Mouse (Mus musculus) testis, adult 2 months (tissue): ENCODE measurements around the gene Ppp1r16b. TPM values are rescaled to one million over a fixed set of nuclear protein-coding genes. Genes with fewer than 3 reads are reported as not detected.

ENCODE experiments used
- H3K27ac ChIP-seq: fragments of 200-500 bp; 2 replicates; pipeline ENCODE4 v1.5.1; 2012; ENCODE audit warnings: low read depth, low read length; ENCODE audit not compliant: control insufficient read depth, insufficient read depth
- H3K27me3 ChIP-seq: fragments of 200-500 bp; 2 replicates; pipeline ENCODE4 v1.6.1; 2012; ENCODE audit warnings: mild to moderate bottlenecking, low read length, moderate library complexity; ENCODE audit not compliant: control insufficient read depth, insufficient read depth
- H3K36me3 ChIP-seq: fragments of 200-500 bp; 2 replicates; pipeline ENCODE4 v1.6.1; 2012; ENCODE audit warnings: mild to moderate bottlenecking, low read length; ENCODE audit not compliant: control insufficient read depth, insufficient read depth
- H3K4me1 ChIP-seq: fragments of 200-500 bp; 2 replicates; pipeline ENCODE4 v1.6.1; 2012; ENCODE audit warnings: low read length; ENCODE audit not compliant: control insufficient read depth, insufficient read depth
- H3K4me3 ChIP-seq: fragments of 200-500 bp; 2 replicates; pipeline ENCODE4 v1.5.1; 2012; ENCODE audit warnings: low read depth, mild to moderate bottlenecking, low read length, moderate library complexity, mixed read lengths; ENCODE audit not compliant: control insufficient read depth
- CTCF ChIP-seq: fragments of 200-500 bp; IDR thresholded peaks from 2 replicates; pipeline ENCODE4 v1.5.1; 2012; ENCODE audit warnings: low read depth, mild to moderate bottlenecking, inconsistent platforms, low read length, moderate library complexity; ENCODE audit not compliant: control insufficient read depth, insufficient read depth, insufficient replicate concordance
- POLR2A ChIP-seq: fragments of 200-500 bp; IDR thresholded peaks from 2 replicates; pipeline ENCODE4 v1.6.1; 2012; ENCODE audit warnings: low read depth, mild to moderate bottlenecking, inconsistent platforms, low read length, moderate library complexity; ENCODE audit not compliant: control insufficient read depth
- polyA plus RNA-seq: library from polyadenylated mRNA; depleted of rRNA; stranded (reverse); fragments of >200 nt; gene quantifications from 2 replicates; pipeline ENCODE4 v1.2.3, GENCODE M21; 2012

The Ppp1r16b gene
- polyA plus RNA-seq, 1 experiment: 2.0 TPM

DNA sequence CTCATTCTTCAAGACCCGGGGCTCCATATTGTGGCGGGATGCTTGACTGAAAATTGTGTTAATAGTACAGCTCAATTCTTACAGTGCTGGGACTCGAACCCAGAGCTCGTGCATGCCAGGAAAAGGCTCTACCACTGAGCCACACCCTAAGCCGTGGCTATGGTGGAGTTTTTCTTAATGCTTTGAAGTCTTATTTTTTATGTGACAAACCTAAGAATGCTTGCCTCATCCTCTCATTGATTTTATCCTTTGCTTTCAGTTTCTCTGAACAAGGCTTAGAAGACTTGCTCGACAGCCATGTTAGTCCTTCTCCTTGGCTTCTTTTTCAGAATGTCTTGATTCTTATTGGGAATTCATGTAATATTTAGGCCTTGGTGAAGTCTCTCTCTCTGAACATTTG lies 40.3 kb downstream of the Ppp1r16b start:
- no peak overlapping the region for H3K27ac ChIP-seq

DNA sequence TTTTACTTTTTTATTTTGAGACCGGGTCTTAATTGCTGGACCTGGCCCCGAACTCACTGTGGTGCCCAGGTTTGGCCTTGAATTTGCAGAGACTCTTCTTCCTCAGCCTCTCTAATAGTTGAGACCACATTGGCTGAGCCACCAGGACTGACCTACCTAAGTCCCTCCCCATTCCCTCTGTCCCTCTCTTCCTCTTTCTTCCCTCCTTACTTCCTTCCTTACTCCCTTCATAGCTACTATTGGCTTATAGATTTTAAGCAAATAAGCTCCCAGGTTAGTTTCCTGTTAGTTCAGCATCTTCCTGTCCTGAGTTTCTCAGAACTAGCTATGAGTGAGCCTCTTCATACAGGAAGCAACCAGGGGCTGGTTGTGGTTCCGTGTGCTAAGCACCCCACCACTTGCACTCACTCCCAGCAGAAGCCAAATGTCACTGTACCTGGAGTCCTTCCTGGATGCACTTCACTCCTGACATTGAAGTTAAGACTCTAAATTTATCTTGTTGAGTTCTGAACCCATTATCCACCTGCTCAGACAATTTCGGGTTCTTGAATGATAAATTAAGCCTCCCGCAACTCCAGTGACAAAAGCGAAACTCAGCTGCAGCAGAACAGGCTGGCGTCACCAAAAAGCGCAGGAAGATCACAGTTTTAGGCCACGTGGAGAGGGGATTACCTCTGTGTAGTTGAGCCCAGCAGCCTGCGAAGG lies 41.7 kb downstream of the Ppp1r16b start:
- no peaks in the 10 kb centered on the region for H3K4me1 ChIP-seq
- H3K27ac ChIP-seq: no peak overlapping the region
- no peaks in the 10 kb centered on the region for H3K36me3 ChIP-seq
- H3K27me3 ChIP-seq: no peaks in the 10 kb centered on the region
- TF ChIP-seq CTCF: no peak
- TF ChIP-seq POLR2A: no peak
- H3K4me3 ChIP-seq: no peak overlapping the region

More for the DNA sequence above, 40.3 kb downstream of the Ppp1r16b start:
- TF ChIP-seq POLR2A (no peak), CTCF (no peak)
- Histone ChIP-seq H3K36me3 (no peaks in the 10 kb centered on the region), H3K27me3 (no peaks in the 10 kb centered on the region), H3K4me1 (no peaks in the 10 kb centered on the region), H3K4me3 (no peak overlapping the region)

DNA sequence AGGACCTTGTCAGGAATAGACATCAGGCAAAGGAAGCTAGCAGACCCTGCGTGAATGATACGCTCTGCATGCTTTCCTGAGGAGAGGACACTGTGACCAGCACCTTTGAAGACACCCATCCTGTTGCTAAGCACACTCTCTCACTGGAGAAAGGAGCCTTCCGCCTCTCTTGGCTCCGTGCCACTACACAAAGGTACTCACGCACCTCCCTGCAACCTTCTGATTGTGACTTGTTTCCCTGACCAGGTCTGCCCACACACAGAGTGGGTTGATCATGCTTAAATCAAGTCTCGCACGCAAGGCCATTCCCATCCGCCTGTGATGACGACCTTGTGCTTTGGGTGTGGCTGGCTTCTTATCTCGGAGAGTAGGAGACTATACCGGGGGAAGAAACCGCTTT lies 42.9 kb downstream of the Ppp1r16b start:
- TF ChIP-seq POLR2A (no peak), CTCF (no peak)

DNA sequence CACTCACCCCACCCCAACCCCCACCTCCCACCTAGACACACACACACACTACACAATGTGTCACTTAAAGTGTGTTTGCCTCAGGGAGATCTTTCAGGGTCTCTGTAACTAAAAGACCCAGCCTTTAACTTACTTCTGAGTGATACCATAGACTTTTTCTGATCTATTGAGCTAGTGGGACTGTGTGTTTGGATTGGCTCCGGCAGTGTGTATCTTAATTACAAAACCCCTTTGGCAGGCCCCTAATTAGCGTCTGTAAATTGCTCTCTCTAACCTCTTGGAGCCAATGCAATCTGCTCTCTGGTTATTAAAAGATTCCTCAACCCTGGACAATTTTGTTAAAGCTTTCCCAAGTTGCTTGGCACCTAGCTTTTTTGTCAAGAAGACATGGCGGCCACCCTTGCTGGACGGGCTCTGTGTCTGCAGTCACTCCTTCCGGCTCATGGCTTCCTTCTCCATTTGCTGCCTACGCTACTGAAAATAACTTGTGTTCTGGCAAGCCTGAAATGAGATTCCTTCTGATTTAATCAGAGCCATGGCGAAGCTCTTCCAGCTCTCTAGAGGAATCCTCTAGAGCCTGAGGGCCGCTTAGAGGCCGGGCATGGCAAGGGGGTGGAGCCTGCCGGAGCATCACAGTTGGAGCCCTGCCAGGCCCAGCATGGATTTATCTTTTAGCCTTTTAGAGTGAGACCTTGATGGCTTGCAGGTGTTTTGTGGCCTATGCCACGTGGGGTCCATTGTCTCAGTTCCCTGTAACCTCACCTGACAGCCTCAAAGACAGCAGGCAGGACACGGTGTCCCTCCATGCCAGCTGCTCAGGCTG lies 46.9 kb downstream of the Ppp1r16b start:
- no peaks in the 10 kb centered on the region for H3K4me1 ChIP-seq
- no peaks in the 10 kb centered on the region for H3K36me3 ChIP-seq
- H3K27ac ChIP-seq: no peak overlapping the region
- no peak overlapping the region for H3K4me3 ChIP-seq
- TF ChIP-seq POLR2A: no peak
- no peak for TF ChIP-seq CTCF
- no peaks in the 10 kb centered on the region for H3K27me3 ChIP-seq

More for the DNA sequence above, 42.9 kb downstream of the Ppp1r16b start:
- Histone ChIP-seq H3K4me1 (no peaks in the 10 kb centered on the region), H3K27ac (no peak overlapping the region), H3K36me3 (no peaks in the 10 kb centered on the region), H3K27me3 (no peaks in the 10 kb centered on the region), H3K4me3 (no peak overlapping the region)

DNA sequence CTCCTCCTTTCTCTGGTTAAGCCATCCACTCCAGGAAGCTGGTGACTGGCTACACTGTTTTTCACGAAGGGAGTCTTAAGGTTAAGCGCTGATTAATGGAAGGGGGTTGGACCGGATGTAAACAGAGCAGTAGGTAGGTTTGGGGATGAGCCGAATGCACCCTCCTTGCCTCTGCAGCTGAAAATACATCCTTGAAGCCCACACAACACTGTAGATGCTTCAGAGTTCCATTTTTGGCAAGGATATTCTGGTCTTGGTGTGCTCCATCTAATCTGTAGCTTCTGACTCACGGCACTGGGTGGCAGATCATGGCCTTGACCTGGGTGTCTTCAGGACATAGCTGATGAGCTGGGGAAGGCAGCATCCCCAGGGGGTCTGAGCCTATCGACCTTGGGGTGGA lies 49.6 kb downstream of the Ppp1r16b start:
- Histone ChIP-seq H3K27ac (no peak overlapping the region), H3K36me3 (no peaks in the 10 kb centered on the region), H3K27me3 (no peaks in the 10 kb centered on the region), H3K4me3 (no peak overlapping the region), H3K4me1 (no peaks in the 10 kb centered on the region)
- TF ChIP-seq POLR2A (no peak), CTCF (no peak)

DNA sequence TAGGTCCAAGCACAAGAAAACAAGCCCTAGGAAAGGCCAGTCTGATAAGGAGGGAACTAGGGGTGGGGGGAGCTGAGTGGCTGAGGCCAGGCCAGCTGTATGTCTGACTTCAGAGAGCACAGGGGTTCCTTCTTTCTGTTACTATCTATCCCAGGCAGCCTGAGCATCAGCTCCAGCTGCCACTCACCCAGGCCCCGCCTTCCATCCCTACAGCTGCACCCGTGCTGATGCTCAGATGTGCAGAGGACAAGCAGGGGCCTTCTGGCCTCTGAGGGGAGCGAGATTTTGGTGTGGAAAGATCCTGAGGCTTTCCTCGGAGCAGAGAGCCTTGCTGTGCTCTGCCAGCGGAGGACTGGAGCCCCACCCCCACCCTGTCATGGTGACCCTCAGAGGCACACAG lies 50.9 kb downstream of the Ppp1r16b start:
- Histone ChIP-seq H3K4me3 (no peak overlapping the region), H3K4me1 (no peaks in the 10 kb centered on the region), H3K27ac (no peak overlapping the region), H3K36me3 (no peaks in the 10 kb centered on the region), H3K27me3 (no peaks in the 10 kb centered on the region)
- no peak for TF ChIP-seq POLR2A
- TF ChIP-seq CTCF: no peak
